9 mouse cellular contexts compared by ENCODE assay signal in genomic region chr4:134546814-134547705, GRCm38 (mm10). TPM values are rescaled to one million over a fixed set of nuclear protein-coding genes. Genes with fewer than 3 reads are reported as not detected.
A peak's percentile ranks its signal among the peaks of the same experiment; 100 is the strongest.
DNase-seq lines count a peak whose midpoint lies in the region; ATAC-seq and TF ChIP-seq lines count a peak whose summit lies in the region.
"Had no signal": no experiment of that assay in that cellular context is flagged by ENCODE, and none has a peak within 500 bp of the region (broad histone marks: within the 10 kb centered on the region; RNA-seq: fewer than 3 reads in every experiment).

No protein-coding gene starts in this region.

- peaks cover 8% of the 10 kb centered on the region; the same call in 1 of the 2 replicates for H3K79me2 ChIP-seq in macrophage (ENCODE audit: inconsistent target)

- 0 out of 2 replicates have a peak overlapping the region, but pooled peaks have one; percentile 1 for H3K4me2 ChIP-seq in intestine, embryonic 15.5 days (replicated peaks)
- no peak overlapping the region for H3K4me2 ChIP-seq in intestine, postnatal 0 days (replicated peaks; ENCODE audit: low read depth)

- peak; percentile 35 for DNase-seq in adipocyte (ENCODE audit: low spot score)
- peak; percentile 61 to 83 for DNase-seq in cerebellum, postnatal 25 days
- DNase-seq in thymus, postnatal 0 days (ENCODE audit: low spot score) = no peak
- DNase-seq in layer of hippocampus, adult 9-11 months = no peak
- DNase-seq in testis, postnatal 14 days (ENCODE audit: low spot score) = no peak
- DNase-seq: retina, postnatal 1 day had no signal

- H3K4me1 ChIP-seq in intestine, embryonic 15.5 days (replicated peaks) = peaks cover 16% of the 10 kb centered on the region
- no peaks in the 10 kb centered on the region for H3K4me1 ChIP-seq in intestine, postnatal 0 days (replicated peaks; ENCODE audit: control insufficient read depth, insufficient read depth, low read length)

- no peaks in the 10 kb centered on the region for H3K9me3 ChIP-seq in intestine, embryonic 15.5 days
- H3K9me3 ChIP-seq in intestine, postnatal 0 days (ENCODE audit: control insufficient read depth) = peaks cover 5% of the 10 kb centered on the region; the same call in 1 of the 2 replicates

- no peaks in the 10 kb centered on the region for H3K27me3 ChIP-seq in intestine, embryonic 15.5 days (replicated peaks)
- H3K27me3 ChIP-seq in intestine, postnatal 0 days (replicated peaks; ENCODE audit: control insufficient read depth, insufficient read depth, low read length) = no peaks in the 10 kb centered on the region

- no peak overlapping the region for H3K9ac ChIP-seq in intestine, embryonic 15.5 days
- H3K9ac ChIP-seq in intestine, postnatal 0 days (ENCODE audit: low read depth, low read length) = no peak overlapping the region

- ATAC-seq in intestine, embryonic 15.5 days = no peak
- no peak for ATAC-seq in intestine, postnatal 0 days

- H3K36me3 ChIP-seq in intestine, embryonic 15.5 days = peaks cover 18% of the 10 kb centered on the region
- H3K36me3 ChIP-seq in intestine, postnatal 0 days (ENCODE audit: control insufficient read depth, insufficient read depth) = peaks cover 19% of the 10 kb centered on the region; the same call in 1 of the 2 replicates
- H3K36me3 ChIP-seq in macrophage (ENCODE audit: inconsistent target) = peaks cover 9% of the 10 kb centered on the region; the same call in 1 of the 2 replicates

- H3K27ac ChIP-seq in intestine, embryonic 15.5 days = 0 out of 2 replicates have a peak overlapping the region, but pooled peaks have one; percentile 3
- no peak overlapping the region; the same call in 1 of the 2 replicates for H3K27ac ChIP-seq in intestine, postnatal 0 days (ENCODE audit: low read depth, low read length)
- peak overlapping the region; percentile 40 for H3K27ac ChIP-seq in macrophage

- H3K4me3 ChIP-seq in intestine, embryonic 15.5 days (replicated peaks) = no peak overlapping the region
- H3K4me3 ChIP-seq in intestine, postnatal 0 days (ENCODE audit: low read depth, low read length) = no peak overlapping the region
- H3K4me3 ChIP-seq in macrophage (ENCODE audit: inconsistent target) = no peak overlapping the region

- WGBS in intestine, embryonic 15.5 days = 55% methylated on average over 9 of the region's 9 CpGs
- 64% methylated on average over 9 of the region's 9 CpGs for WGBS in intestine, postnatal 0 days
- WGBS in macrophage (ENCODE audit: missing documents) = 62% methylated on average over 8 of the region's 9 CpGs

- no peak for TF ChIP-seq CTCF in intestine, postnatal 0 days (IDR thresholded peaks at IDR 0.05; ENCODE audit: low read depth)

RNA-seq across cellular contexts. Expression of gene Selenon, which starts 4.9 kb away (rescaled TPM):
- polyA plus RNA-seq in intestine, embryonic 15.5 days (2015; fragmentation: Nextera tagmentation; extraction: Ambion mirVana) = 15.3 and 25.1 TPM in 2 replicates
- polyA plus RNA-seq in intestine, postnatal 0 days (2015; fragmentation: Nextera tagmentation; extraction: Ambion mirVana) = 5.7 and 6.8 TPM in 2 replicates
- 10 to 100 TPM in 20 of 26 experiments, 1 to 10 TPM in 6; 5.2 to 46.0 (median 17.1) TPM for total RNA-seq in macrophage (2018; cell fraction: chromatin; rRNA removed)
- 10 to 100 TPM; 20.5 to 62.6 (median 35.0) TPM for total RNA-seq in macrophage (2018; cell fraction: cytosol; rRNA removed)
- 10 to 100 TPM; 11.3 to 73.6 (median 34.3) TPM for total RNA-seq in macrophage (2018; cell fraction: nucleus; rRNA removed)
- polyA plus RNA-seq in macrophage (2018) = 33.9 to 45.7 TPM (median 42.5 TPM) in 3 replicates
- 4.8 and 6.8 TPM in 2 replicates for polyA plus RNA-seq in thymus, postnatal 0 days (2015; fragmentation: Nextera tagmentation; extraction: Ambion mirVana)

RNA-seq across cellular contexts. Expression of gene Mtfr1l, which starts 11.9 kb away (rescaled TPM):
- polyA plus RNA-seq in intestine, embryonic 15.5 days (2015; fragmentation: Nextera tagmentation; extraction: Ambion mirVana) = 88.3 and 96.4 TPM in 2 replicates
- polyA plus RNA-seq in intestine, postnatal 0 days (2015; fragmentation: Nextera tagmentation; extraction: Ambion mirVana) = 84.5 and 88.1 TPM in 2 replicates
- 10 to 100 TPM; 27.3 to 92.7 (median 58.7) TPM for total RNA-seq in macrophage (2018; cell fraction: chromatin; rRNA removed)
- 10 to 100 TPM; 46.0 to 72.3 (median 63.0) TPM for total RNA-seq in macrophage (2018; cell fraction: cytosol; rRNA removed)
- total RNA-seq in macrophage (2018; cell fraction: nucleus; rRNA removed) = 10 to 100 TPM; 29.6 to 94.1 (median 58.5) TPM
- 45.6 to 78.8 TPM (median 65.1 TPM) in 3 replicates for polyA plus RNA-seq in macrophage (2018)
- 98.6 and 104 TPM in 2 replicates for polyA plus RNA-seq in thymus, postnatal 0 days (2015; fragmentation: Nextera tagmentation; extraction: Ambion mirVana)

RNA-seq across cellular contexts. Expression of gene Aunip, which starts 36.3 kb away (rescaled TPM):
- 16.0 and 18.0 TPM in 2 replicates for polyA plus RNA-seq in intestine, embryonic 15.5 days (2015; fragmentation: Nextera tagmentation; extraction: Ambion mirVana)
- 3.8 TPM in 2 replicates for polyA plus RNA-seq in intestine, postnatal 0 days (2015; fragmentation: Nextera tagmentation; extraction: Ambion mirVana)
- total RNA-seq in macrophage (2018; cell fraction: chromatin; rRNA removed) = 1 to 10 TPM in 4 of 26 experiments, under 1 TPM in 8, not detected in 14; 0.58 to 2.0 (median 0.75) TPM
- 1 to 10 TPM in 3 of 26 experiments, under 1 TPM in 23; 0.09 to 1.3 (median 0.68) TPM for total RNA-seq in macrophage (2018; cell fraction: cytosol; rRNA removed)
- total RNA-seq in macrophage (2018; cell fraction: nucleus; rRNA removed) = 1 to 10 TPM in 5 of 26 experiments, under 1 TPM in 11, not detected in 10; 0.39 to 7.2 (median 0.76) TPM
- polyA plus RNA-seq in macrophage (2018) = 0.18 to 6.2 TPM (median 1.8 TPM) in 3 replicates
- polyA plus RNA-seq in thymus, postnatal 0 days (2015; fragmentation: Nextera tagmentation; extraction: Ambion mirVana) = 14.3 and 16.7 TPM in 2 replicates

RNA-seq across cellular contexts. Expression of gene Paqr7, which starts 50.6 kb away (rescaled TPM):
- 11.5 TPM in 2 replicates for polyA plus RNA-seq in intestine, embryonic 15.5 days (2015; fragmentation: Nextera tagmentation; extraction: Ambion mirVana)
- polyA plus RNA-seq in intestine, postnatal 0 days (2015; fragmentation: Nextera tagmentation; extraction: Ambion mirVana) = 62.6 and 70.3 TPM in 2 replicates
- 10 to 100 TPM in 6 of 26 experiments, 1 to 10 TPM in 17, under 1 TPM in 3; 0.66 to 22.0 (median 3.5) TPM for total RNA-seq in macrophage (2018; cell fraction: chromatin; rRNA removed)
- 10 to 100 TPM; 11.1 to 34.5 (median 22.6) TPM for total RNA-seq in macrophage (2018; cell fraction: cytosol; rRNA removed)
- 10 to 100 TPM in 22 of 26 experiments, 1 to 10 TPM in 4; 1.7 to 31.3 (median 13.6) TPM for total RNA-seq in macrophage (2018; cell fraction: nucleus; rRNA removed)
- 19.1 to 34.9 TPM (median 31.0 TPM) in 3 replicates for polyA plus RNA-seq in macrophage (2018)
- polyA plus RNA-seq in thymus, postnatal 0 days (2015; fragmentation: Nextera tagmentation; extraction: Ambion mirVana) = 8.1 TPM in 2 replicates

Comparison
In these comparisons a context has a peak if more than half of its experiments do, and no peak if none do; other contexts are left out.
1. DNase-seq: peak in adipocyte (single experiment) and cerebellum, postnatal 25 days (2 of 2); none in thymus, postnatal 0 days (single experiment), layer of hippocampus, adult 9-11 months (single experiment) and testis, postnatal 14 days (single experiment).